Mouse (Mus musculus) Patski (cell line): ENCODE results near the gene Inafm2. TPM values are rescaled to one million over a fixed set of nuclear protein-coding genes. Genes with fewer than 3 reads are reported as not detected.
A peak's percentile ranks its signal among the peaks of the same experiment; 100 is the strongest.

ENCODE experiments used
- ATAC-seq: fragments of 100-300 bp; one replicate; pipeline ENCODE4 v1.8.0; 2021
- CTCF ChIA-PET: fragments of 350-600 bp; sonication (Branson Sonifier 250); formaldehyde crosslinking; loops from one replicate; lab custom pipeline; 2022; ENCODE audit warnings: inconsistent platforms; lab: Charles Lee
- POLR2A ChIA-PET: fragments of 350-600 bp; sonication (Branson Sonifier 250); formaldehyde crosslinking; loops from one replicate; lab custom pipeline; 2022; ENCODE audit warnings: antibody characterized with exemption, inconsistent platforms; lab: Charles Lee
- DNase-seq: peaks from one replicate; pipeline ENCODE4 v3.0.0-alpha.2; 2011; ENCODE audit warnings: low read depth, low spot score
- H3K27me3 ChIP-seq: fragments of 371-371 bp; one replicate; pipeline ENCODE4 v1.5.1; 2021
- CTCF ChIP-seq: fragments of 100-300 bp; IDR thresholded peaks from one replicate; pipeline ENCODE4 v1.5.1; 2021
- in situ Hi-C: fragments of 300-500 bp; cut with MboI; formaldehyde crosslinking; loops from 3 replicates; pipeline ENCODE4 v1.11.1; 2018; ENCODE audit warnings: low pct_unique_long_range_greater_than_20kb, mixed read lengths
- polyA plus RNA-seq: library from polyadenylated mRNA; unstranded; gene quantifications from one replicate; pipeline ENCODE4 v1.2.3, GENCODE M21; 2021

Inafm2 gene
- polyA plus RNA-seq, 1 experiment from 2014 or later: 25.9 TPM

- ChIA-PET CTCF (interaction anchor here (1.3 to 6.0 kb wide), 4 partner anchors 13 to 275 kb away, joined by 3 to 34 read pairs (median 13); partner anchors contain the start of gene Inafm2), POLR2A (interaction anchor here (0.6 to 2.4 kb wide), 5 partner anchors 13 to 100 kb away, joined by 3 to 10 read pairs (median 4); partner anchors contain the start of gene Knstrn)
- ATAC-seq (peak; percentile 48), DNase-seq (no peak)
- no peak for TF ChIP-seq CTCF
- in situ Hi-C loops: loop anchor here (5.0 kb wide), 1 partner anchor 120 kb away; no protein-coding TSS in a partner anchor
- H3K27me3 ChIP-seq: no peaks in the 10 kb centered on the region
Measured at GRCm38 (mm10) chr2:118761906-118762783, 16.6 kb downstream of the Inafm2 start, which contains the start of gene Ccdc9b. TSS of gene Ccdc9b (minus strand) at chr2:118762661.

- no peaks in the 10 kb centered on the region for H3K27me3 ChIP-seq
- no peak for DNase-seq
- CTCF ChIA-PET: interaction anchor here (0.9 to 6.0 kb wide), 5 partner anchors 14 to 120 kb away, joined by 3 to 34 read pairs (median 6); partner anchors contain the start of genes Disp2 and Inafm2
- in situ Hi-C loops: loop anchor here (5.0 kb wide), 1 partner anchor 120 kb away; no protein-coding TSS in a partner anchor
- TF ChIP-seq CTCF: no peak
- POLR2A ChIA-PET: interaction anchor here (1.0 to 1.2 kb wide), 3 partner anchors 13 to 51 kb away, joined by 3 to 4 read pairs (median 3); partner anchors contain the start of genes Inafm2 and Knstrn
- ATAC-seq: no peak
Measured at GRCm38 (mm10) chr2:118762784-118763148, 17.2 kb downstream of the Inafm2 start.

DNA sequence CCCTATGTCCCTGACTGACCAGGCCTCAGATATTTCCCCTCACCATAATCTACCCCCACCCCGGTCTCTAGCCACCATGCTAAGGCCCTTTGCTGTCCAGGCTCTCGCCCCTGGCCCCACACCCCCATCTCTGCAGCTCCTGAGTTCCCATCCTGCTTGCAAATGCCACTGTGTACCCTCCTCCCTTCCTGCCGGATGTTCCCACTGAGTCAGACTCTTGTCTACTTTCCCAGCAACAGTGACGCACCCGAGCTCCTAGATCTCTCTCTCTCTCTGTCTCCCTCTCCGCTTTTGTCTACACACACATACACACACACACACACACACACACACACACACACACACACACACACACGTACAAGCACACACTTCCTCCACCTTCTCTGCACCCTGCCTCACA lies 17.9 kb downstream of the Inafm2 start:
- DNase-seq: no peak
- no peaks in the 10 kb centered on the region for H3K27me3 ChIP-seq
- ChIA-PET POLR2A (interaction anchor here (0.6 to 1.5 kb wide), 8 partner anchors 14 to 124 kb away, joined by 3 to 7 read pairs (median 3); partner anchors contain the start of genes Disp2, Inafm2 and Knstrn), CTCF (interaction anchor here (0.9 to 3.4 kb wide), 6 partner anchors 16 to 125 kb away, joined by 3 to 23 read pairs (median 4); partner anchors contain the start of gene Disp2)
- ATAC-seq: no peak
- in situ Hi-C loops: loop anchor here (5.0 kb wide), 1 partner anchor 119 kb away; no protein-coding TSS in a partner anchor
- TF ChIP-seq CTCF: no peak

GRCm38 (mm10) chr2:118764094-118764831 lies 18.7 kb downstream of the Inafm2 start:
- ATAC-seq (no peak), DNase-seq (no peak)
- no peaks in the 10 kb centered on the region for H3K27me3 ChIP-seq
- POLR2A ChIA-PET: interaction anchor here (0.6 to 1.5 kb wide), 8 partner anchors 15 to 123 kb away, joined by 3 to 7 read pairs (median 4); partner anchors contain the start of genes Disp2 and Inafm2
- no peak for TF ChIP-seq CTCF
- in situ Hi-C loops: loop anchor here (5.0 kb wide), 1 partner anchor 118 kb away; no protein-coding TSS in a partner anchor
- CTCF ChIA-PET: interaction anchor here (0.6 to 3.4 kb wide), 12 partner anchors 13 to 213 kb away, joined by 3 to 23 read pairs (median 3); partner anchors contain the start of genes Disp2 and Knstrn

DNA sequence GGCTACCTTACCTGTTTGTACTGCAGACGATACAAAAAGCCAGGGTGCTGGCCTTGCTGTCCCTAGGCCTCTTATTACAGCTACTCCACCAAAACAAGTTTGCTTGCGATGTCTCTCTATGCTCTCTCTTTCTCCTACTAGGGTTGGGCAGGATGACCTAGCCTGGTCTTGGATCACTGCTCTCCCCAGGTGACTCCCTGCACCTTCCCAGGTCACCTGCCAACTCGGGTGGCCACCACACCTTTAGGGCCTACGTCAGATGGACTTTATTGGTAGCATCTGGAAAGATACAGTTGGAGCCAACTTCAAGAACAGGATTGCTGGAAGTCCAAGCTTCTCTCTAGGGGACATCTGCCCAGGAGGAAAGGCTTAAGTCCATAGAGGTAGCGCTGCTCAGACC lies 19.3 kb downstream of the Inafm2 start:
- no peaks in the 10 kb centered on the region for H3K27me3 ChIP-seq
- DNase-seq (no peak), ATAC-seq (no peak)
- ChIA-PET POLR2A (interaction anchor here (1.0 to 1.5 kb wide), 3 partner anchors 15 to 123 kb away, joined by 3 to 7 read pairs (median 4); partner anchors contain the start of gene Disp2), CTCF (interaction anchor here (0.6 to 3.4 kb wide), 9 partner anchors 15 to 213 kb away, joined by 3 to 23 read pairs (median 3); partner anchors contain the start of gene Knstrn)
- no peak for TF ChIP-seq CTCF
- in situ Hi-C loops: loop anchor here (5.0 kb wide), 1 partner anchor 117 kb away; no protein-coding TSS in a partner anchor

GRCm38 (mm10) chr2:118766041-118767033 lies 20.8 kb downstream of the Inafm2 start:
- CTCF ChIA-PET: interaction anchor here (1.3 kb wide), 1 partner anchor 25 kb away, joined by 3 read pairs; no protein-coding TSS in a partner anchor
- no peak for DNase-seq

GRCm38 (mm10) chr2:118772158-118772874 lies 26.8 kb downstream of the Inafm2 start, which contains the start of gene Phgr1:
TSS of gene Phgr1 (plus strand) at chr2:118772769.
- ATAC-seq: no peak
- ChIA-PET POLR2A (no interaction called here), CTCF (no interaction called here)
- in situ Hi-C loops: no loop called here
- no peak for DNase-seq
- H3K27me3 ChIP-seq: no peaks in the 10 kb centered on the region
- TF ChIP-seq CTCF: no peak

More at GRCm38 (mm10) chr2:118766041-118767033, 20.8 kb downstream of the Inafm2 start:
- no peak for ATAC-seq
- POLR2A ChIA-PET: interaction anchor here (0.6 kb wide), 1 partner anchor 109 kb away, joined by 5 read pairs; no protein-coding TSS in a partner anchor
- TF ChIP-seq CTCF: no peak
- in situ Hi-C loops: no loop called here
- no peaks in the 10 kb centered on the region for H3K27me3 ChIP-seq

DNA sequence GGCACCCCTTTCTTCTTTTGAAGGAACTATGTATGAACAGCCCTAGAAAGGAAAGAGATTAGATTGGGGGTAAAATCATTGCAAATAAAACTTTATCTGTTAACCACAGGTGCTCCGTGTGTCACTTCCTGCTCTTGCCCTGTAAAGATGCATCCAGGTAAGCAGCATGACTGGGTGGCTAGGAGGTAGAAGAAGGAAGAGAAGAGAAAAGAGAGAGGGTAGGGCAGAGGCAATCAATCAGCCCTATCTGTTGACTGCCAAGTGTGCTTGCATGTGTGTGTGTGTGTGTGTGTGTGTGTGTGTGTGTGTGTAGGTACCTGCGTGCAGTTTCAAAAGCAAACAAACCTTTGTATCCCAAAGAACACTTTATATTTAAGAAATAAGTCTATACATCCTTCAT lies 29.0 kb downstream of the Inafm2 start:
- no peak for ATAC-seq
- TF ChIP-seq CTCF: no peak
- CTCF ChIA-PET: no interaction called here

More for the DNA sequence above, 29.0 kb downstream of the Inafm2 start:
- no peaks in the 10 kb centered on the region for H3K27me3 ChIP-seq
- no peak for DNase-seq
- in situ Hi-C loops: no loop called here
- POLR2A ChIA-PET: no interaction called here
